Mouse (Mus musculus): ENCODE data around the gene Gm44973. TPM values are rescaled to one million over a fixed set of nuclear protein-coding genes. Genes with fewer than 3 reads are reported as not detected.
A peak's percentile ranks its signal among the peaks of the same experiment; 100 is the strongest.

Gene Gm44973
- polyA plus RNA-seq, 1 experiment, result not detected

DNA sequence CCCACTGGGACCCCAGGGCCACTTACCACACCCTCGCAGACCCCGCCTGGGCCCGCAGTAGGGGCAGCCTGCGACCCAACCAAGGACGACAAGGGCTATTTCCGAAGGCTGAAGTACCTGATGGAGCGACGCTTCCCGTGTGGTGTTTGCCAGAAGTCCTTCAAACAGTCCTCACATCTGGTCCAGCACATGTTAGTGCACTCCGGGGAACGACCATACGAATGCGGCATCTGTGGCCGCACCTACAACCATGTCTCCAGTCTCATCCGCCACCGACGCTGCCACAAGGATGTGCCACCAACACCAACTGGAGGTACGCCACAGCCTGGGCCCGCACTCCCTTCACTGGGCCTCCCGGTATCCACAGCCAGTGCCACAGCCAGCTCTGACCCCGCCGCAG lies 14.2 kb downstream of the Gm44973 start:
- no peak for DNase-seq
- Histone ChIP-seq H3K4me3 (replicated peaks; ENCODE audit: extremely low read depth, low read depth, low read length) (no peak overlapping the region), H3K4me1 (ENCODE audit: control insufficient read depth, insufficient read depth, low read length) (0 out of 2 replicates have a peak, but pooled peaks cover 2% of the 10 kb centered on the region)
- 97% methylated on average over 22 of the region's 22 CpGs for WGBS
- no peak for TF ChIP-seq CTCF (IDR thresholded peaks at IDR 0.05; ENCODE audit: insufficient read depth, low read length)
- no peak for TF ChIP-seq POLR2A (IDR thresholded peaks at IDR 0.05; ENCODE audit: borderline replicate concordance, extremely low read depth, low read depth, low read length)

DNA sequence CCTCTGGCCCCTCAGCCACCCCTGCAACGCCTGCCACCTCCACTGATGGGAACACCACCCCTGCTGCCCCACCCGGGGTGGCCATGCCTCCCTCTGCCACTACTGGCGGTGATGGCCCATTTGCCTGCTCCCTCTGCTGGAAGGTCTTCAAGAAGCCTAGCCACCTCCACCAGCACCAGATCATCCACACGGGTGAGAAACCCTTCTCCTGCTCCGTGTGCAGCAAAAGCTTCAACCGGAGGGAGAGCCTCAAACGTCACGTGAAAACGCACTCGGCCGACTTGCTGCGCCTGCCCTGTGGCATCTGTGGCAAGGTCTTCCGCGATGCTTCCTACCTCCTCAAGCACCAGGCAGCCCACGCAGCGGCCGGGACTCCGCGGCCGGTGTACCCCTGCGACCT lies 14.7 kb downstream of the Gm44973 start:
- WGBS, result 95% methylated on average over 21 of the region's 21 CpGs

DNA sequence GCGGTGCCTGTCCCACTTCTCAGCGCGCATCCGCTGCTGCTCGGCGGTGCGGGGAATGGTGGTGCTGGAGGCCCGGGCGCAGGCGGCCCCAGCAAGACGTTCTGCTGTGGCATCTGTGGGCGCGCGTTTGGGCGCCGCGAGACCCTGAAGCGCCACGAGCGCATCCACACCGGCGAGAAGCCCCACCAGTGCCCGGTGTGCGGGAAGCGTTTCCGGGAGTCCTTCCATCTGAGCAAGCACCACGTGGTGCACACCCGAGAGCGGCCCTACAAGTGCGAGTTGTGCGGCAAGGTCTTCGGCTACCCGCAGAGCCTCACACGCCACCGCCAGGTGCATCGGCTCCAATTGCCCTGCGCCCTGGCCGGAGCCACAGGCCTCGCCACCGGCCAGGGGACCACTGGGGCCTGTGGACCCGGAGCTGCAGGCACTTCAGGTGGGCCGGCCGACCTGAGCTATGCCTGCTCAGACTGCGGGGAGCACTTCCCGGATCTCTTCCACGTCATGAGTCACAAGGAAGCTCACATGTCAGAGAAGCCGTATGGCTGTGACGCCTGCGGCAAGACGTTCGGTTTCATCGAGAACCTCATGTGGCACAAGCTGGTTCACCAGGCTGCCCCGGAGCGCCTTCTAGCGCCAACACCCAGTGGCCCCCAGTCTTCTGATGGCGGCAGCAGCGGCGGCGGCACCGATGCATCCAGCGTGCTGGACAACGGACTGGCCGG lies 15.4 kb downstream of the Gm44973 start:
- WGBS, result 92% methylated on average over 63 of the region's 63 CpGs
- H3K4me1 ChIP-seq (ENCODE audit: control insufficient read depth, insufficient read depth, low read length), result no peaks in the 10 kb centered on the region
- no peak for TF ChIP-seq POLR2A (IDR thresholded peaks at IDR 0.05; ENCODE audit: borderline replicate concordance, extremely low read depth, low read depth, low read length)
- TF ChIP-seq CTCF (IDR thresholded peaks at IDR 0.05; ENCODE audit: insufficient read depth, low read length), result no peak

More for the DNA sequence above, 14.7 kb downstream of the Gm44973 start:
- DNase-seq, result no peak
- H3K4me1 ChIP-seq (ENCODE audit: control insufficient read depth, insufficient read depth, low read length), result 0 out of 2 replicates have a peak, but pooled peaks cover 2% of the 10 kb centered on the region
- no peak overlapping the region for H3K4me3 ChIP-seq (replicated peaks; ENCODE audit: extremely low read depth, low read depth, low read length)
- TF ChIP-seq CTCF (IDR thresholded peaks at IDR 0.05; ENCODE audit: insufficient read depth, low read length) (no peak), POLR2A (IDR thresholded peaks at IDR 0.05; ENCODE audit: borderline replicate concordance, extremely low read depth, low read depth, low read length) (no peak)

DNA sequence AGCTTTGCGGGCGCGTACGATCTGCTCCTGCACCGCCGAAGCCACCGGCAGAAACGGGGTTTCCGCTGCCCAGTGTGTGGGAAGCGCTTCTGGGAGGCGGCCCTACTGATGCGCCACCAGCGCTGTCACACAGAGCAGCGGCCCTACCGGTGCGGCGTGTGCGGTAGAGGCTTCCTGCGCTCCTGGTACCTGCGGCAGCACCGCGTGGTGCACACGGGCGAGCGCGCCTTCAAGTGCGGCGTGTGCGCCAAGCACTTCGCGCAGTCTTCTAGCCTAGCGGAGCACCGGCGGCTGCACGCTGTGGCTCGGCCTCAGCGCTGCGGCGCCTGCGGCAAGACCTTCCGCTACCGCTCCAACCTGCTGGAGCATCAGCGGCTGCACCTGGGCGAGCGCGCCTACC lies 16.2 kb downstream of the Gm44973 start:
- TF ChIP-seq POLR2A (IDR thresholded peaks at IDR 0.05; ENCODE audit: borderline replicate concordance, extremely low read depth, low read depth, low read length), result no peak
- DNase-seq, result no peak
- no peaks in the 10 kb centered on the region for H3K4me1 ChIP-seq (ENCODE audit: control insufficient read depth, insufficient read depth, low read length)
- WGBS, result 90% methylated on average over 46 of the region's 46 CpGs
- H3K4me3 ChIP-seq (replicated peaks; ENCODE audit: extremely low read depth, low read depth, low read length), result no peak overlapping the region

More for the DNA sequence above, 15.4 kb downstream of the Gm44973 start:
- DNase-seq, result no peak
- H3K4me3 ChIP-seq (replicated peaks; ENCODE audit: extremely low read depth, low read depth, low read length), result no peak overlapping the region

DNA sequence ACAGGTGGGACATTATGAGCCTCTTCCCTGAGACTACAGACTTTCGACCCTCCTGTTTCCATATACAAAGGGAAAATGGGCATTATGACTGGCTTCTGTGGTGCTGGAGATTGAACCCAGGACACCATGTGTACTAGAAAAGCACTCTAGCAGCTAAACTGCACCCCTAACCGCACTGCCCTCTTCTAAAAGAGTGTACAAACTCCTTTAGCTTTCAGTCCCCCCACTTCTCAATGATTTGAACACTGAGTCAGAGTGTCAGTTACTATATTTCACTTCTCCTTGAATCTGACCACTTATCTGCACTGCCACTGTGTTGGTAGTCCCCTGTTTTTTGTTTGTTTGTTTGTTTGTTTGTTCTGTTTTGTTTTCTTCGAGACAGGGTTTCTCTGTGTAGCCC lies 18.5 kb downstream of the Gm44973 start, which contains the start of gene 4632433K11Rik:
Gene 4632433K11Rik (plus strand): TSS at position 301 of the 400 bp plus-strand sequence.
- DNase-seq, result no peak
- Histone ChIP-seq H3K4me3 (replicated peaks; ENCODE audit: extremely low read depth, low read depth, low read length) (no peak within 1 kb of the TSS), H3K4me1 (ENCODE audit: control insufficient read depth, insufficient read depth, low read length) (peaks cover 5% of the 10 kb centered on the region)
- WGBS, result 91% methylated on average over 3 of the region's 3 CpGs
- TF ChIP-seq CTCF (IDR thresholded peaks at IDR 0.05; ENCODE audit: insufficient read depth, low read length), result no peak

GRCm38 (mm10) chr7:5035628-5036027 lies 20.3 kb downstream of the Gm44973 start:
- 94% methylated on average over 17 of the region's 17 CpGs for WGBS
- Histone ChIP-seq H3K4me1 (ENCODE audit: control insufficient read depth, insufficient read depth, low read length) (peaks cover 7% of the 10 kb centered on the region), H3K4me3 (replicated peaks; ENCODE audit: extremely low read depth, low read depth, low read length) (no peak overlapping the region)
- TF ChIP-seq CTCF (IDR thresholded peaks at IDR 0.05; ENCODE audit: insufficient read depth, low read length) (no peak), POLR2A (IDR thresholded peaks at IDR 0.05; ENCODE audit: borderline replicate concordance, extremely low read depth, low read depth, low read length) (no peak)
- no peak for DNase-seq

DNA sequence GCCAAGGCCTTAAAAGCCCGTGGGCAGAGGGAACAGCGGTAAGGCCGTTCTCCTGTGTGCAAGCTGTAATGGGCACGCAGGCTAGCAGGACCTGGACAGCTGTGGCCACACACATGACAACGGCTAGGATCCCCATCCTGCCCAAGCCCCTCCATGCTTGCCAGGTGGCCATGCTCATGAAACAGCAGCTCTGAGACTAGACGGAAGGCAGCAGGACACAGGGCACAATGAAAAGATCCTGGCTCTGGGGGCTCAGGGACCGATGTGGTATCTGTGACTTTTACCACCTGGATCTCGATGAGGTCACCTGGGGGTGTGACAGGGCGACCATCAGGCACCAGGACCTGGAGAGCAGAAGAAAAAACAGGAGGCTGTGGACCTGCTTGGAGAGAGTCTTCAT lies 20.8 kb downstream of the Gm44973 start:
- H3K4me3 ChIP-seq (replicated peaks; ENCODE audit: extremely low read depth, low read depth, low read length), result no peak overlapping the region
- DNase-seq, result no peak
- no peak for TF ChIP-seq POLR2A (IDR thresholded peaks at IDR 0.05; ENCODE audit: borderline replicate concordance, extremely low read depth, low read depth, low read length)
- WGBS, result 97% methylated on average over 9 of the region's 9 CpGs
- peaks cover 7% of the 10 kb centered on the region for H3K4me1 ChIP-seq (ENCODE audit: control insufficient read depth, insufficient read depth, low read length)

DNA sequence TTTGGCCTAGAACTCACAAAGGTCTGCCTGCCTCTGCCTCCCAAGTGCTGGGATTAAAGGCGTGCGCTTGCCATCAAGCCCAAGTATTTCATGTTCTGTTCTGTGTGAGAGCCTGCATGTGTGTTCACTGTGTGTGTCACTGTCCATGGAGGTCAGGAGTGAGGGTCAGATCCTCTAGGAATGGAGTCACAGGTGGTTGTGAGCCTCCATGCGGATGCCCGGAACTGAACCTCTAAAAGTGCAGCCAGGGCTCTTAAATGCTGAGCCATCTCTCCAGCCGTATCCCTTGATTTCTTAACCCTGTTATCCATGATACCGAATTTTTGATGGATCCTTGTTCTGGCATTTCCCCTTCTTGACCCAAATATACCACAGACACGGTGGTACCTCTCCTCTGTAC lies 21.7 kb downstream of the Gm44973 start:
- no peak for DNase-seq
- 93% methylated on average over 7 of the region's 7 CpGs for WGBS
- no peak for TF ChIP-seq POLR2A (IDR thresholded peaks at IDR 0.05; ENCODE audit: borderline replicate concordance, extremely low read depth, low read depth, low read length)
- TF ChIP-seq CTCF (IDR thresholded peaks at IDR 0.05; ENCODE audit: insufficient read depth, low read length), result no peak

GRCm38 (mm10) chr7:5037467-5037866 lies 22.2 kb downstream of the Gm44973 start:
- Histone ChIP-seq H3K4me1 (ENCODE audit: control insufficient read depth, insufficient read depth, low read length) (peaks cover 7% of the 10 kb centered on the region), H3K4me3 (replicated peaks; ENCODE audit: extremely low read depth, low read depth, low read length) (no peak overlapping the region)
- DNase-seq, result no peak
- WGBS, result 84% methylated on average over 8 of the region's 8 CpGs
- TF ChIP-seq CTCF (IDR thresholded peaks at IDR 0.05; ENCODE audit: insufficient read depth, low read length) (no peak), POLR2A (IDR thresholded peaks at IDR 0.05; ENCODE audit: borderline replicate concordance, extremely low read depth, low read depth, low read length) (no peak)

More for the DNA sequence above, 21.7 kb downstream of the Gm44973 start:
- Histone ChIP-seq H3K4me1 (ENCODE audit: control insufficient read depth, insufficient read depth, low read length) (peaks cover 7% of the 10 kb centered on the region), H3K4me3 (replicated peaks; ENCODE audit: extremely low read depth, low read depth, low read length) (no peak overlapping the region)

- Histone ChIP-seq H3K4me3 (replicated peaks; ENCODE audit: extremely low read depth, low read depth, low read length) (peak within 1 kb of the TSS; percentile 99), H3K4me1 (ENCODE audit: control insufficient read depth, insufficient read depth, low read length) (peaks cover 7% of the 10 kb centered on the region)
- 1% methylated on average over 48 of the region's 48 CpGs for WGBS
- TF ChIP-seq CTCF (IDR thresholded peaks at IDR 0.05; ENCODE audit: insufficient read depth, low read length), result no peak
- peak; percentile 64; the same call in 1 of the 2 replicates for TF ChIP-seq POLR2A (IDR thresholded peaks at IDR 0.05; ENCODE audit: borderline replicate concordance, extremely low read depth, low read depth, low read length)
- DNase-seq, result peak; percentile 96
These were observed 22.9 kb downstream of the Gm44973 start, which contains the start of gene Zfp784 for GRCm38 (mm10) chr7:5038109-5038732. Zfp784 (minus strand) TSS chr7:5038446.
